Mouse (Mus musculus) midbrain, postnatal 0 days (tissue): ENCODE measurements around the gene Adamts4. TPM values are rescaled to one million over a fixed set of nuclear protein-coding genes. Genes with fewer than 3 reads are reported as not detected.
"Not testable (repeated sequence)": the region's sequence is repeated elsewhere in the genome, so short reads cannot be mapped to it uniquely, and the experiment has no call there.

Experiments
- ATAC-seq: fragments of 200-750 bp; cut with Nextera tagmentation; 2 replicates; pipeline ENCODE4 v1.8.0; 2017; ENCODE audit warnings: moderate number of reproducible peaks, mild to moderate bottlenecking, moderate TSS enrichment, moderate library complexity; ENCODE audit not compliant: low FRiP score
- DNase-seq: peaks from one replicate; pipeline ENCODE4 v3.0.0-alpha.2; 2015; ENCODE audit warnings: low spot score
- H3K27ac ChIP-seq: fragments of 300-500 bp; sonication (generic); 2 replicates; pipeline ENCODE4 v1.5.1; 2014; ENCODE audit warnings: low read depth, mild to moderate bottlenecking, low read length, mixed read lengths
- H3K27me3 ChIP-seq: fragments of 300-500 bp; sonication (generic); 2 replicates; pipeline ENCODE4 v1.6.1; 2014; ENCODE audit warnings: low read length, control low read depth, mixed read lengths; ENCODE audit not compliant: insufficient read depth
- H3K36me3 ChIP-seq: fragments of 300-500 bp; sonication (generic); 2 replicates; pipeline ENCODE4 v1.6.1; 2014; ENCODE audit warnings: low read length, control low read depth, mixed read lengths; ENCODE audit not compliant: insufficient read depth
- H3K4me1 ChIP-seq: fragments of 300-500 bp; sonication (generic); 2 replicates; pipeline ENCODE4 v1.6.1; 2014; ENCODE audit warnings: mild to moderate bottlenecking, control low read depth, antibody characterized with exemption, low read length, mixed read lengths; ENCODE audit not compliant: insufficient read depth
- H3K4me2 ChIP-seq: fragments of 300-500 bp; sonication (generic); 2 replicates; pipeline ENCODE4 v1.6.1; 2014; ENCODE audit warnings: low read depth, mild to moderate bottlenecking, low read length, mixed read lengths; ENCODE audit not compliant: poor library complexity, severe bottlenecking
- H3K4me3 ChIP-seq: fragments of 300-500 bp; sonication (generic); 2 replicates; pipeline ENCODE4 v1.5.1; 2014; ENCODE audit warnings: low read depth, mild to moderate bottlenecking, low read length, moderate library complexity
- H3K9ac ChIP-seq: fragments of 300-500 bp; sonication (generic); replicated peaks from 2 replicates; pipeline ENCODE4 v1.6.1; 2014; ENCODE audit warnings: mild to moderate bottlenecking, low read length, moderate library complexity, mixed read lengths; ENCODE audit not compliant: poor library complexity, severe bottlenecking
- H3K9me3 ChIP-seq: fragments of 300-500 bp; sonication (generic); 2 replicates; pipeline ENCODE4 v1.6.1; 2016; ENCODE audit warnings: low read length, control low read depth
- CTCF ChIP-seq: IDR thresholded peaks from 2 replicates; pipeline ENCODE4 v1.5.1; 2016; ENCODE audit warnings: antibody characterized with exemption, mild to moderate bottlenecking
- WGBS: fragments of 180-500 bp; shearing (Covaris S2); extraction: QIAGEN DNeasy Blood & Tissue Kit; methylation state at CpG from one replicate; pipeline ENCODE4 v1.1.7; 2014; 5-methylcytosine and 5-hydroxymethylcytosine counted together
- polyA plus RNA-seq: library from polyadenylated mRNA; unstranded; fragments of >200 nt; fragmentation: Nextera tagmentation; extraction: Ambion mirVana; gene quantifications from 2 replicates; pipeline ENCODE4 v1.2.1, GENCODE M21; 2015
- total RNA-seq: library from RNA; depleted of rRNA; stranded (reverse); fragments of >200 nt; gene quantifications from 2 replicates; pipeline ENCODE4 v1.2.3, GENCODE M21; 2014

Adamts4 gene
- total and polyA plus RNA-seq, 2 experiments from 2014 or later: 4.2 to 8.2 TPM

DNA sequence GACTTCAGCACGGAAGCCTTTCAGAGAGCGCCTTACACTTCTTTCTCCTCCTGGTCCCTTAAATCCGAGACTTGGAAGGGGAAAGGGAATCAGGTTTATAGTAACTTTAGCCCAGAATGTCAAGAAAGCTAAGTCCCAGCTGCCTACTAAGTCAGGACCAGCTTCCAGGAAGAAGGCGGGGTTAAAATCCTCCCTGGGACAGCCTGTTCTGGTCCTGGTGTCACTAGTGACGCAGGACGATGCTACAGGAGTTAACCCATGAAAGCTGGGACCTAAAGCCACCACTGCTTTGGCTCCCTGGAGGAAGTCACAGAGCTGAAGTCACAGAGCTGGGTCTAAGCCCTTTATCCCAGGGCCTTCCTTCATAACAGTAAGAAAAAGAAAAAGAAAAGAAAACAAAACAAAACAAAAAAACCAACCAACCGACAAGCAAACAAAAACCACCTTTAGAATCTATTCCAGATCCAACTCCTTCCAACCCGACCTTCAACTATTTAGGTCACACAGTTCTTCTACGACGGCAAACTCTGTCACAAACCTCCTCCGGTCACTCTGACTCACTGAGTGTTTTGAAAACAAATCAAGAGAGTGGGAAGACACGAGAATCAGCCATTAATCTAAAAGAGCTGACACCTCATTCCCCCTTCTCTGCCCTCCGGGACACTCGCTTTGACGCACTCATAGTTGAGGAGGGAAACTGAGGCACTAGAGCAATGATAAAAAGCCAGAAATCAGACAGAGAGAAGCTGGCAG lies 10.1 kb upstream of the Adamts4 start:
- DNase-seq: no peak
- Histone ChIP-seq H3K9ac (no peak overlapping the region), H3K4me2 (no peak overlapping the region), H3K4me1 (no peaks in the 10 kb centered on the region), H3K4me3 (no peak overlapping the region), H3K36me3 (peaks cover 55% of the 10 kb centered on the region), H3K27me3 (no peaks in the 10 kb centered on the region), H3K27ac (no peak overlapping the region), H3K9me3 (no peaks in the 10 kb centered on the region)
- WGBS: 86% methylated on average over 15 of the region's 15 CpGs
- no peak for TF ChIP-seq CTCF
- ATAC-seq: no peak

- ATAC-seq (no peak), DNase-seq (no peak)
- Histone ChIP-seq H3K4me1 (no peaks in the 10 kb centered on the region), H3K27ac (no peak overlapping the region), H3K36me3 (peaks cover 49% of the 10 kb centered on the region), H3K27me3 (no peaks in the 10 kb centered on the region), H3K4me3 (no peak overlapping the region), H3K9me3 (no peaks in the 10 kb centered on the region), H3K4me2 (no peak overlapping the region), H3K9ac (no peak overlapping the region)
- TF ChIP-seq CTCF: no peak
- 95% methylated on average over 10 of the region's 10 CpGs for WGBS
Observed at GRCm38 (mm10) chr1:171240911-171241310, 9.3 kb upstream of the Adamts4 start.

GRCm38 (mm10) chr1:171241952-171242351 lies 8.3 kb upstream of the Adamts4 start:
- WGBS: 86% methylated on average over 12 of the region's 12 CpGs
- H3K4me1 ChIP-seq, H3K9me3 ChIP-seq, H3K27me3 ChIP-seq, ATAC-seq, H3K27ac ChIP-seq, H3K4me3 ChIP-seq, H3K9ac ChIP-seq, DNase-seq, H3K4me2 ChIP-seq: not testable (repeated sequence)
- peaks cover 40% of the 10 kb centered on the region for H3K36me3 ChIP-seq

- Histone ChIP-seq H3K4me1 (peaks cover 6% of the 10 kb centered on the region; the same call in 1 of the 2 replicates), H3K4me3 (no peak overlapping the region), H3K27me3 (no peaks in the 10 kb centered on the region), H3K9me3 (no peaks in the 10 kb centered on the region), H3K27ac (no peak overlapping the region), H3K9ac (no peak overlapping the region), H3K36me3 (peaks cover 12% of the 10 kb centered on the region; the same call in 1 of the 2 replicates), H3K4me2 (no peak overlapping the region)
- ATAC-seq (no peak), DNase-seq (no peak)
- TF ChIP-seq CTCF: no peak
- WGBS: 93% methylated on average over 8 of the region's 8 CpGs
Observed at GRCm38 (mm10) chr1:171245353-171245752, 4.9 kb upstream of the Adamts4 start.

GRCm38 (mm10) chr1:171246709-171247452 lies 3.3 kb upstream of the Adamts4 start:
- peak overlapping the region; percentile 61 for H3K4me2 ChIP-seq
- DNase-seq: peak; percentile 100
- H3K4me1 ChIP-seq: peaks cover 6% of the 10 kb centered on the region; the same call in 1 of the 2 replicates
- peak; percentile 90 for TF ChIP-seq CTCF
- peak overlapping the region; percentile 67 for H3K9ac ChIP-seq
- H3K36me3 ChIP-seq: peaks cover 4% of the 10 kb centered on the region; the same call in 1 of the 2 replicates
- H3K27me3 ChIP-seq: no peaks in the 10 kb centered on the region
- H3K27ac ChIP-seq: peak overlapping the region; percentile 62
- peak overlapping the region; percentile 59 for H3K4me3 ChIP-seq
- ATAC-seq: peak; percentile 91
- H3K9me3 ChIP-seq: no peaks in the 10 kb centered on the region
- under 1% methylated on average over 41 of the region's 41 CpGs for WGBS

DNA sequence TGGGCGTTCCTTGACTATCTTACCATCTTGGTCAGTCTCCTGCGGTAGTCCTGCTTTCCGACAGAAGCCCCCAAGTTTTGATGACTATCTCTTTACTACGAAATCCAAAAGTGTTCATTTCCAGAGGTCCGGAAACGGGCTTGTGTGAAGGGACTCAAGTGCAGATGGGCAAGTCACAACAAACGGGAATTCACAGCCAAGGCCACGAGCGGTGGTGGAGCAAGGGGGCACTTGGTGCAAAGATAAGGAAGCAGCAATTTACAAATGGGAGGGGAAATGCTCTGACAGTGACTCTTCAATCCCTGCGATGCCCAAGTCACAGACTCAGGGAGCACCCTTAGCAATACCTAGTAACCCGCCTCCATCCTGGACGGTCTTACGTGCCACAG lies 2.8 kb upstream of the Adamts4 start:
- WGBS: 13% methylated on average over 13 of the region's 13 CpGs
- H3K4me1 ChIP-seq: peaks cover 9% of the 10 kb centered on the region; the same call in 1 of the 2 replicates
- ATAC-seq: no peak

More for the DNA sequence above, 2.8 kb upstream of the Adamts4 start:
- DNase-seq: no peak
- peak overlapping the region; percentile 33; the same call in 1 of the 2 replicates for H3K9ac ChIP-seq
- H3K9me3 ChIP-seq: no peaks in the 10 kb centered on the region
- peaks cover 1% of the 10 kb centered on the region; the same call in 1 of the 2 replicates for H3K36me3 ChIP-seq
- H3K4me3 ChIP-seq: peak overlapping the region; percentile 59
- no peak for TF ChIP-seq CTCF
- peak overlapping the region; percentile 61 for H3K4me2 ChIP-seq
- H3K27ac ChIP-seq: peak overlapping the region; percentile 57
- H3K27me3 ChIP-seq: no peaks in the 10 kb centered on the region
